Mouse (Mus musculus): Measurements from ENCODE around the gene Basp1. TPM values are rescaled to one million over a fixed set of nuclear protein-coding genes. Genes with fewer than 3 reads are reported as not detected.
"Not testable (repeated sequence)": the region's sequence is repeated elsewhere in the genome, so short reads cannot be mapped to it uniquely, and the experiment has no call there.

Gene Basp1
- 1,178 and 1,429 TPM in 2 replicates for total RNA-seq (2014; rRNA removed)
- 480 and 547 TPM in 2 replicates for polyA plus RNA-seq (2015; fragmentation: Nextera tagmentation; extraction: Ambion mirVana)

GRCm38 (mm10) chr15:25413378-25413901 lies at the start of gene Basp1:
Gene Basp1 (minus strand): TSS chr15:25413764.
- peaks cover 13% of the 10 kb centered on the region; the same call in 1 of the 2 replicates for H3K4me1 ChIP-seq (ENCODE audit: insufficient read depth, low read length)
- no peaks in the 10 kb centered on the region for H3K27me3 ChIP-seq (ENCODE audit: insufficient read depth, low read length)
- peak within 1 kb of the TSS; percentile 100 for H3K9ac ChIP-seq (replicated peaks; ENCODE audit: low read length, poor library complexity, severe bottlenecking)
- H3K4me2 ChIP-seq (ENCODE audit: low read depth, low read length, poor library complexity, severe bottlenecking) = peak within 1 kb of the TSS; percentile 64
- H3K4me3 ChIP-seq (ENCODE audit: low read depth, low read length) = peak within 1 kb of the TSS; percentile 99
- H3K36me3 ChIP-seq (ENCODE audit: insufficient read depth, low read length) = no peaks in the 10 kb centered on the region
- H3K9me3 ChIP-seq (ENCODE audit: low read length) = no peaks in the 10 kb centered on the region
- ATAC-seq (ENCODE audit: low FRiP score) = peak; percentile 57
- no peak for TF ChIP-seq CTCF (IDR thresholded peaks at IDR 0.05)
- DNase-seq (ENCODE audit: low spot score) = peak; percentile 90
- under 1% methylated on average over 34 of the region's 60 CpGs for WGBS
- H3K27ac ChIP-seq (ENCODE audit: low read depth, low read length) = peak within 1 kb of the TSS; percentile 100

GRCm38 (mm10) chr15:25463076-25463475 lies 49.5 kb upstream of the Basp1 start:
- ATAC-seq (ENCODE audit: low FRiP score); H3K36me3 ChIP-seq (ENCODE audit: insufficient read depth, low read length); H3K27ac ChIP-seq (ENCODE audit: low read depth, low read length); DNase-seq (ENCODE audit: low spot score); H3K4me3 ChIP-seq (ENCODE audit: low read depth, low read length); H3K4me2 ChIP-seq (ENCODE audit: low read depth, low read length, poor library complexity, severe bottlenecking); H3K4me1 ChIP-seq (ENCODE audit: insufficient read depth, low read length); H3K9me3 ChIP-seq (ENCODE audit: low read length); H3K9ac ChIP-seq (replicated peaks; ENCODE audit: low read length, poor library complexity, severe bottlenecking); H3K27me3 ChIP-seq (ENCODE audit: insufficient read depth, low read length): not testable (repeated sequence)

DNA sequence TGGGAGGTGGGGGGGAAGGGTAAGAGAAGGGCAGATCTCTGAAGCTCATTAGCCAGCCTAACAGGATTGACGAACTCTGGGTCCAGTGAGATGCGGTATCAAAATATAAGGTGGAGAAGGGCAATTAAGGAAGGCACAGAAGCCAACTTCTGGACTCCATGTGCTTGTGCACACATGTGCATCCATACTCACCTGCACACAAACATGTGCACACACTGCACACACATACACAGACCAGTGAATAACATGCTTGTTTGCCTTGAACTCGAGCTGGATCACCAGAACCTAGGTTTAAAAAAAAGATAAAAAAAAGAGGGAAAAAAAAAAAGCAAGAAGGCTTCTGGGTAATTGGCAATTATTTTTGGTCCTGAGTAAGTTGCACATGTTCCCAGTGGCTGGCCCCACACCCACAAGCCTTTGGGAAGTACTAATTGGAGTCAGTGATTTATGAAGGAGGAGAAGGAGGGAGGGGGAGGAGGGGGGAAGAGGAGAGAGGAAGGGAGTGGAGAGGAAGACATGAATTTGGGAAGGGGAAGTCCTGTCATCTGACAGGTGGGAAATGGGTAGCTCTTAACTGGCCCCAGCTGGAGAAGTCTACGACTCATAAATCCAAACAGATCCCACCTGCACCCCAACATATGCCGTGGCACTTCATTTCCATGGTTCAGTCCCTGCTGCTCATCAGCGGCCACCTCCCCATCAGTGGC lies 48.6 kb upstream of the Basp1 start:
- Histone ChIP-seq H3K27ac (ENCODE audit: low read depth, low read length) (no peak overlapping the region), H3K4me1 (ENCODE audit: insufficient read depth, low read length) (no peaks in the 10 kb centered on the region), H3K4me2 (ENCODE audit: low read depth, low read length, poor library complexity, severe bottlenecking) (no peak overlapping the region), H3K36me3 (ENCODE audit: insufficient read depth, low read length) (no peaks in the 10 kb centered on the region), H3K4me3 (ENCODE audit: low read depth, low read length) (no peak overlapping the region), H3K9ac (replicated peaks; ENCODE audit: low read length, poor library complexity, severe bottlenecking) (no peak overlapping the region), H3K9me3 (ENCODE audit: low read length) (no peaks in the 10 kb centered on the region), H3K27me3 (ENCODE audit: insufficient read depth, low read length) (no peaks in the 10 kb centered on the region)
- no peak for ATAC-seq (ENCODE audit: low FRiP score)
- DNase-seq (ENCODE audit: low spot score) = no peak
- 78% methylated on average over 6 of the region's 6 CpGs for WGBS
- no peak for TF ChIP-seq CTCF (IDR thresholded peaks at IDR 0.05)

- 30% methylated on average over 7 of the region's 7 CpGs for WGBS
- H3K9me3 ChIP-seq (ENCODE audit: low read length) = no peaks in the 10 kb centered on the region
- ATAC-seq (ENCODE audit: low FRiP score) (no peak), DNase-seq (ENCODE audit: low spot score) (no peak)
- no peaks in the 10 kb centered on the region for H3K36me3 ChIP-seq (ENCODE audit: insufficient read depth, low read length)
- no peaks in the 10 kb centered on the region for H3K27me3 ChIP-seq (ENCODE audit: insufficient read depth, low read length)
- H3K9ac ChIP-seq (replicated peaks; ENCODE audit: low read length, poor library complexity, severe bottlenecking) = no peak overlapping the region
- no peak for TF ChIP-seq CTCF (IDR thresholded peaks at IDR 0.05)
- no peaks in the 10 kb centered on the region for H3K4me1 ChIP-seq (ENCODE audit: insufficient read depth, low read length)
- no peak overlapping the region for H3K27ac ChIP-seq (ENCODE audit: low read depth, low read length)
- H3K4me2 ChIP-seq (ENCODE audit: low read depth, low read length, poor library complexity, severe bottlenecking) = no peak overlapping the region
- no peak overlapping the region for H3K4me3 ChIP-seq (ENCODE audit: low read depth, low read length)
Measured at GRCm38 (mm10) chr15:25459901-25460300, 46.3 kb upstream of the Basp1 start.

- Histone ChIP-seq H3K9ac (replicated peaks; ENCODE audit: low read length, poor library complexity, severe bottlenecking) (no peak overlapping the region), H3K27ac (ENCODE audit: low read depth, low read length) (no peak overlapping the region), H3K4me3 (ENCODE audit: low read depth, low read length) (no peak overlapping the region), H3K4me2 (ENCODE audit: low read depth, low read length, poor library complexity, severe bottlenecking) (no peak overlapping the region), H3K4me1 (ENCODE audit: insufficient read depth, low read length) (no peaks in the 10 kb centered on the region), H3K9me3 (ENCODE audit: low read length) (no peaks in the 10 kb centered on the region), H3K27me3 (ENCODE audit: insufficient read depth, low read length) (no peaks in the 10 kb centered on the region), H3K36me3 (ENCODE audit: insufficient read depth, low read length) (no peaks in the 10 kb centered on the region)
- WGBS = 75% methylated on average over 2 of the region's 2 CpGs
- no peak for TF ChIP-seq CTCF (IDR thresholded peaks at IDR 0.05)
- ATAC-seq (ENCODE audit: low FRiP score) (no peak), DNase-seq (ENCODE audit: low spot score) (no peak)
Measured at GRCm38 (mm10) chr15:25457421-25457820, 43.9 kb upstream of the Basp1 start.

GRCm38 (mm10) chr15:25453538-25453937 lies 40.0 kb upstream of the Basp1 start:
- TF ChIP-seq CTCF (IDR thresholded peaks at IDR 0.05) = no peak
- Histone ChIP-seq H3K4me3 (ENCODE audit: low read depth, low read length) (no peak overlapping the region), H3K4me1 (ENCODE audit: insufficient read depth, low read length) (no peaks in the 10 kb centered on the region), H3K27ac (ENCODE audit: low read depth, low read length) (no peak overlapping the region), H3K4me2 (ENCODE audit: low read depth, low read length, poor library complexity, severe bottlenecking) (no peak overlapping the region), H3K36me3 (ENCODE audit: insufficient read depth, low read length) (peaks cover 5% of the 10 kb centered on the region; the same call in 1 of the 2 replicates), H3K9ac (replicated peaks; ENCODE audit: low read length, poor library complexity, severe bottlenecking) (no peak overlapping the region), H3K27me3 (ENCODE audit: insufficient read depth, low read length) (no peaks in the 10 kb centered on the region), H3K9me3 (ENCODE audit: low read length) (no peaks in the 10 kb centered on the region)
- WGBS = 97% methylated on average over 3 of the region's 3 CpGs
- DNase-seq (ENCODE audit: low spot score) = no peak
- no peak for ATAC-seq (ENCODE audit: low FRiP score)
